Mouse (Mus musculus) heart, adult 2 months (tissue): ENCODE measurements around the gene Smg5. TPM values are rescaled to one million over a fixed set of nuclear protein-coding genes. Genes with fewer than 3 reads are reported as not detected.
A peak's percentile ranks its signal among the peaks of the same experiment; 100 is the strongest.

Source experiments
- DNase-seq, 2 experiments: peaks; one replicate each; pipeline ENCODE4 v3.0.0; 2021
- H3K27ac ChIP-seq: fragments of 200-600 bp; 2 replicates; pipeline ENCODE4 v1.8.1; 2022
- H3K27me3 ChIP-seq: fragments of 200-500 bp; 2 replicates; pipeline ENCODE4 v1.6.1; 2012; ENCODE audit warnings: mild to moderate bottlenecking, low read length, inconsistent platforms, mixed read lengths; ENCODE audit not compliant: control insufficient read depth, insufficient read depth
- H3K36me3 ChIP-seq: fragments of 200-500 bp; 2 replicates; pipeline ENCODE4 v1.6.1; 2012; ENCODE audit warnings: low read length, inconsistent platforms; ENCODE audit not compliant: control insufficient read depth, insufficient read depth
- H3K4me1 ChIP-seq: fragments of 200-500 bp; 2 replicates; pipeline ENCODE4 v1.6.1; 2011; ENCODE audit warnings: low read length; ENCODE audit not compliant: control insufficient read depth, insufficient read depth
- H3K4me3 ChIP-seq: fragments of 200-600 bp; 2 replicates; pipeline ENCODE4 v1.8.1; 2022
- H3K79me2 ChIP-seq: fragments of 200-500 bp; replicated peaks from 2 replicates; pipeline ENCODE4 v1.6.1; 2012; ENCODE audit warnings: mild to moderate bottlenecking, inconsistent platforms, low read length, moderate library complexity, mixed read lengths; ENCODE audit not compliant: control insufficient read depth, insufficient read depth
- H3K9ac ChIP-seq: fragments of 200-500 bp; 2 replicates; pipeline ENCODE4 v1.6.1; 2012; ENCODE audit warnings: low read depth, mild to moderate bottlenecking, control low read depth, inconsistent platforms, low read length, mixed read lengths
- CTCF ChIP-seq: fragments of 200-600 bp; IDR thresholded peaks from 2 replicates; pipeline ENCODE4 v1.8.1; 2022; ENCODE audit warnings: antibody characterized with exemption, mild to moderate bottlenecking, moderate library complexity
- EP300 ChIP-seq: fragments of 200-500 bp; IDR thresholded peaks from 2 replicates; pipeline ENCODE4 v1.6.1; 2011; ENCODE audit warnings: low read depth, low read length, control low read depth; ENCODE audit not compliant: insufficient read depth
- POLR2A ChIP-seq: fragments of 200-500 bp; IDR thresholded peaks from 2 replicates; pipeline ENCODE4 v1.6.1; 2011; ENCODE audit warnings: mild to moderate bottlenecking, low read depth, low read length, control low read depth; ENCODE audit not compliant: insufficient read depth
- WGBS: fragments of 180-500 bp; shearing (Covaris S2); methylation state at CpG from one replicate; pipeline ENCODE4 v1.1.7; 2018; 5-methylcytosine and 5-hydroxymethylcytosine counted together
- intact Hi-C: fragments of 180-260 bp; cut with DNase I; formaldehyde crosslinking; loops from one replicate; pipeline ENCODE4 v1.15.1; 2025
- polyA plus RNA-seq: library from polyadenylated mRNA; depleted of rRNA; stranded (reverse); fragments of >200 nt; gene quantifications from 2 replicates; pipeline ENCODE4 v1.2.3, GENCODE M21; 2012
- total RNA-seq, 2 experiments: library from RNA; stranded (reverse); gene quantifications; 2 replicates each; pipeline ENCODE4 v1.2.3; 2021

The Smg5 gene
- total and polyA plus RNA-seq, 3 experiments, result 42.7 to 45.8 (median 44.4) TPM

- intact Hi-C loops, result loop anchor here (5.0 kb wide), 1 partner anchor 41 kb away; the partner anchor contains the start of genes Smg5 and Tmem79
- no peak for DNase-seq
- whole genome bisulfite sequencing, result 1% methylated on average over 12 of the region's 12 CpGs
- TF ChIP-seq CTCF (no peak), EP300 (no peak), POLR2A (no peak)
- Histone ChIP-seq H3K9ac (peak overlapping the region; percentile 42; the same call in 1 of the 2 replicates), H3K79me2 (no peaks in the 10 kb centered on the region; the same call in 1 of the 2 replicates), H3K27ac (peak overlapping the region; percentile 95), H3K36me3 (peaks cover 6% of the 10 kb centered on the region), H3K4me1 (peaks cover 3% of the 10 kb centered on the region), H3K27me3 (no peaks in the 10 kb centered on the region), H3K4me3 (peak overlapping the region; percentile 64)
Measured at GRCm38 (mm10) chr3:88296110-88296560, 39.9 kb upstream of the Smg5 start.

GRCm38 (mm10) chr3:88296561-88297318 lies 39.3 kb upstream of the Smg5 start, which contains the start of the genes Tsacc and Cct3:
TSS of gene Tsacc (minus strand) at chr3:88296999.
TSS of gene Cct3 (plus strand) at chr3:88297116.
- H3K36me3 ChIP-seq, result peaks cover 6% of the 10 kb centered on the region
- under 1% methylated on average over 44 of the region's 44 CpGs for WGBS
- peak within 1 kb of the TSS; percentile 89 for H3K4me3 ChIP-seq
- peak; percentile 93 to 98 for DNase-seq
- TF ChIP-seq POLR2A, result peak; percentile 77
- TF ChIP-seq EP300, result peak; percentile 42; the same call in 1 of the 2 replicates
- peak; percentile 47 for TF ChIP-seq CTCF
- H3K79me2 ChIP-seq, result no peaks in the 10 kb centered on the region; the same call in 1 of the 2 replicates
- H3K27ac ChIP-seq, result peak within 1 kb of the TSS; percentile 95
- H3K27me3 ChIP-seq, result no peaks in the 10 kb centered on the region
- H3K9ac ChIP-seq, result peak within 1 kb of the TSS; percentile 80
- peaks cover 3% of the 10 kb centered on the region for H3K4me1 ChIP-seq
- intact Hi-C loops, result loop anchor here (5.0 kb wide), 1 partner anchor 41 kb away; the partner anchor contains the start of genes Smg5 and Tmem79

- WGBS, result under 1% methylated on average over 30 of the region's 30 CpGs
- Histone ChIP-seq H3K9ac (peak overlapping the region; percentile 80), H3K27ac (peak overlapping the region; percentile 91), H3K79me2 (no peaks in the 10 kb centered on the region; the same call in 1 of the 2 replicates), H3K4me1 (peaks cover 3% of the 10 kb centered on the region), H3K36me3 (peaks cover 6% of the 10 kb centered on the region), H3K27me3 (no peaks in the 10 kb centered on the region), H3K4me3 (peak overlapping the region; percentile 89)
- no peak for DNase-seq
- TF ChIP-seq CTCF (no peak), POLR2A (no peak), EP300 (no peak)
- intact Hi-C loops, result loop anchor here (5.0 kb wide), 1 partner anchor 40 kb away; the partner anchor contains the start of genes Smg5 and Tmem79
Measured at GRCm38 (mm10) chr3:88297321-88297851, 38.7 kb upstream of the Smg5 start.

GRCm38 (mm10) chr3:88299172-88299571 lies 36.9 kb upstream of the Smg5 start:
- intact Hi-C loops, result loop anchor here (5.0 kb wide), 1 partner anchor 38 kb away; the partner anchor contains the start of genes Smg5 and Tmem79
- TF ChIP-seq EP300 (no peak), POLR2A (no peak), CTCF (no peak)
- H3K9ac ChIP-seq, result no peak overlapping the region
- H3K27me3 ChIP-seq, result no peaks in the 10 kb centered on the region
- H3K4me3 ChIP-seq, result no peak overlapping the region
- no peak for DNase-seq
- WGBS, result 54% methylated on average over 1 of the region's 1 CpGs
- H3K4me1 ChIP-seq, result peaks cover 3% of the 10 kb centered on the region
- no peak overlapping the region for H3K27ac ChIP-seq
- H3K36me3 ChIP-seq, result peaks cover 6% of the 10 kb centered on the region
- H3K79me2 ChIP-seq, result no peaks in the 10 kb centered on the region; the same call in 1 of the 2 replicates

- no peaks in the 10 kb centered on the region for H3K27me3 ChIP-seq
- 0% methylated on average over 10 of the region's 10 CpGs for WGBS
- peaks cover 3% of the 10 kb centered on the region for H3K4me1 ChIP-seq
- H3K79me2 ChIP-seq, result no peaks in the 10 kb centered on the region
- DNase-seq, result peak; percentile 73 to 75
- peak within 1 kb of the TSS; percentile 93 for H3K4me3 ChIP-seq
- no peaks in the 10 kb centered on the region for H3K36me3 ChIP-seq
- peak within 1 kb of the TSS; percentile 92 for H3K9ac ChIP-seq
- intact Hi-C loops, result no loop called here
- TF ChIP-seq EP300 (no peak), POLR2A (peak; percentile 90), CTCF (no peak)
- peak within 1 kb of the TSS; percentile 86 for H3K27ac ChIP-seq
Measured at GRCm38 (mm10) chr3:88324951-88325405, 11.1 kb upstream of the Smg5 start, which contains the start of gene Glmp. TSS of gene Glmp (plus strand) at chr3:88325023.
